Mouse (Mus musculus) layer of hippocampus, adult 18-20 months (tissue): ENCODE results near the gene 4933400A11Rik. TPM values are rescaled to one million over a fixed set of nuclear protein-coding genes. Genes with fewer than 3 reads are reported as not detected.

ENCODE experiments used
- total RNA-seq, 2 experiments: library from RNA; stranded (reverse); gene quantifications; 2 replicates each; pipeline ENCODE4 v1.2.3; 2021

4933400A11Rik gene
- total RNA-seq, 2 experiments from 2014 or later: not detected

Other genes starting within 250 kb of the 4933400A11Rik start
- 10 to 100 TPM in 1 of 2 experiments, 1 to 10 TPM in 1; 5.8 to 12.4 TPM for gene Mid1, start 94.4 kb downstream of the 4933400A11Rik start, total RNA-seq
- gene Gm21887, start 230.0 kb upstream of the 4933400A11Rik start, total RNA-seq: 10 to 100 TPM; 48.5 to 82.4 TPM